Mouse (Mus musculus) heart, embryonic 12.5 days (tissue): ENCODE data around the gene Ube2s. TPM values are rescaled to one million over a fixed set of nuclear protein-coding genes. Genes with fewer than 3 reads are reported as not detected.

ENCODE experiments used
- ATAC-seq: fragments of 200-750 bp; cut with Nextera tagmentation; 2 replicates; pipeline ENCODE4 v1.8.0; 2017; ENCODE audit warnings: moderate TSS enrichment, moderate library complexity; ENCODE audit not compliant: insufficient number of reproducible peaks, low FRiP score
- H3K27ac ChIP-seq: fragments of 300-500 bp; sonication (generic); 2 replicates; pipeline ENCODE4 v1.5.1; 2016; ENCODE audit warnings: mild to moderate bottlenecking, moderate library complexity; ENCODE audit not compliant: poor library complexity, severe bottlenecking
- H3K27me3 ChIP-seq: fragments of 300-500 bp; sonication (generic); replicated peaks from 2 replicates; pipeline ENCODE4 v1.6.1; 2016; ENCODE audit warnings: mild to moderate bottlenecking, moderate library complexity
- H3K36me3 ChIP-seq: fragments of 300-500 bp; sonication (generic); 2 replicates; pipeline ENCODE4 v1.6.1; 2016; ENCODE audit warnings: mild to moderate bottlenecking, moderate library complexity
- H3K4me1 ChIP-seq: fragments of 300-500 bp; sonication (generic); replicated peaks from 2 replicates; pipeline ENCODE4 v1.6.1; 2016; ENCODE audit warnings: mild to moderate bottlenecking
- H3K4me2 ChIP-seq: fragments of 300-500 bp; sonication (generic); 2 replicates; pipeline ENCODE4 v1.6.1; 2016; ENCODE audit warnings: mild to moderate bottlenecking, moderate library complexity
- H3K4me3 ChIP-seq: fragments of 300-500 bp; sonication (generic); 2 replicates; pipeline ENCODE4 v1.5.1; 2016; ENCODE audit warnings: mild to moderate bottlenecking
- H3K9ac ChIP-seq: fragments of 300-500 bp; sonication (generic); 2 replicates; pipeline ENCODE4 v1.6.1; 2016; ENCODE audit warnings: mild to moderate bottlenecking, moderate library complexity
- H3K9me3 ChIP-seq: fragments of 300-500 bp; sonication (generic); replicated peaks from 2 replicates; pipeline ENCODE4 v1.6.1; 2016; ENCODE audit warnings: mild to moderate bottlenecking, moderate library complexity
- WGBS: fragments of 180-500 bp; shearing (Covaris S2); methylation state at CpG from one replicate; pipeline ENCODE4 v1.1.7; 2016; 5-methylcytosine and 5-hydroxymethylcytosine counted together
- polyA plus RNA-seq: library from polyadenylated mRNA; unstranded; fragments of >200 nt; fragmentation: Nextera tagmentation; extraction: Ambion mirVana; gene quantifications from 2 replicates; pipeline ENCODE4 v1.2.1, GENCODE M21; 2016

Ube2s gene
- polyA plus RNA-seq, 1 experiment from 2014 or later: 344 TPM

- peak within 1 kb of the TSS; percentile 94 for H3K27ac ChIP-seq
- H3K9ac ChIP-seq: peak within 1 kb of the TSS; percentile 98
- H3K4me2 ChIP-seq: peak within 1 kb of the TSS; percentile 95
- H3K9me3 ChIP-seq: no peaks in the 10 kb centered on the region
- ATAC-seq: peak; percentile 89
- peaks cover 38% of the 10 kb centered on the region for H3K36me3 ChIP-seq
- 2% methylated on average over 54 of the region's 54 CpGs for WGBS
- peak within 1 kb of the TSS; percentile 79 for H3K4me3 ChIP-seq
- H3K27me3 ChIP-seq: peaks cover 4% of the 10 kb centered on the region; the same call in 1 of the 2 replicates
- H3K4me1 ChIP-seq: peaks cover 17% of the 10 kb centered on the region
Observed at GRCm38 (mm10) chr7:4792278-4793212, 19.8 kb downstream of the Ube2s start, which contains the start of gene Rpl28. Rpl28 (plus strand) TSS chr7:4792874.

DNA sequence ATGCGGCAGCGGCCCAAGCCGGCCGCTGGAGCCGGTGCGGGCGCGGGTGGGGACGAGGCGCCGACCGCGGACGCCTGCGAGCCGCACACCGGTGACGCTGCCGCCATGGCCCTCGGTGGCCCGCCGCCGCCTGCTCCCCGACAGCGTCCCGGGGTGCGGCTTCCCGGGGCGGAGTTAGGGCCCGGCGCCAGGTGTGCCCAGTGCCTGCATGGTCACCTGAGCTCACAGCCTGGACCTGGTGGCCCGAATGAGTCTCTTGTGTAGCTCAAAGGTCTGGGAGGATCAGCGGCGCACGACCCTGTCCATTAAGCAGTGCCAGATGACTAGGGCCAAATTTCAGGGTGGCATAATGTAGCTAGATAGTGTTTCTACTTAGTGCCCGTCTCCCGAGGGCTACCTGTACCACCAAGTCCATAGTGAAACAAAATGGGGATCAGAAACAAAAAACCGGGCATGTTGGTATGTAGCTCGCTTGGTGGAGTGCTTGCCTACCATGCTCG is 22.9 kb downstream of the Ube2s start, which contains the start of gene Tmem238:
Tmem238 (minus strand) TSS at position 221 of the 500 bp plus-strand sequence.
- H3K9me3 ChIP-seq: no peaks in the 10 kb centered on the region
- H3K4me3 ChIP-seq: peak within 1 kb of the TSS; percentile 63
- H3K4me2 ChIP-seq: peak within 1 kb of the TSS; percentile 94
- 0 out of 2 replicates have a peak within 1 kb of the TSS, but pooled peaks have one; percentile 3 for H3K27ac ChIP-seq
- WGBS: 6% methylated on average over 40 of the region's 40 CpGs
- peak within 1 kb of the TSS; percentile 86 for H3K9ac ChIP-seq
- H3K36me3 ChIP-seq: peaks cover 9% of the 10 kb centered on the region
- peaks cover 14% of the 10 kb centered on the region for H3K4me1 ChIP-seq
- H3K27me3 ChIP-seq: peaks cover 16% of the 10 kb centered on the region; the same call in 1 of the 2 replicates
- peak; percentile 4; the same call in 1 of the 2 replicates for ATAC-seq

DNA sequence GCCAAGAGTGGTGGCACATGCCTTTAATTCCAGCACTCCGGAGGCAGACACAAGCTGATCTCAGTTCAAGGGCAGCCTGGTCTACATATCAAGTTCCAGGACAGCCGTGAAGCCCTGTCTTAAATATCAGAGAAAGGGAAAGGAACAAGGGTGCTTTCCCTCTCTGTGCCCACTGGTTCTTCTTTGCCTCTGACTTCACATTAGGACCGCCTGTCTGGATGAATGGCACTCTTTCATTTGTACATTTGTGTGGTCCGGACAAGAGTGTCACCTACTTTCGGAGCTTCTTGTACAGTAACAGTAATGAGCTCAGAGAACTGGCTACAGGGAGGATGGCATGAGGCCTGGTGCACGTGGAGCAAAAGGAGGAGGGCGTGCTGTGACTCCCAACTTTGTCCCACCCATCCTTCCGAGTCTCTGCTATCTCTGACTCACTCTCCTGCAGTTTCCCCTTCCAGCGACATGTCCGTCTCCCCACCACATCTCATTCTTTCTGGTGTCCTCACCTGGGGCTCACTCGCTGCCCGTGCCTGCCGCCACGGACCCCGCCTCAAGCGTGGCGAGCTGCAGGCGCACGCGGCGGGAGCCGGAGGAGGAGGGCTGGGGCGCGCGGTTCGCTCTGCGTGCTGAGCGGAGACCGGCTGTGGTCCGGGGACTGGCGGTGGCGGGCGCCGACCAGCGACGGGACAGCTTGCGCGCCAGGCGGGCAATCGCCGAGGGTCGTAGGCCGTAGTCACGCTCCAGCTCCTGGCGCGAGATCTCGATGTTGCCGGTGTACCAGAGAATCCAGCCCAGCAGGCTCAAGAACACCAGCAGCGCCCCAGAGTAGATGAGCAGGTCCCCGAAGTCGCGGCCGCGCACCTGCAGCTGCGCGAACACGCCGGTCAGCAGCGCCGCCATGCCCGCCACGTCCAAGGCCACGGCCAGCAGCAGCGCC is 23.6 kb downstream of the Ube2s start:
- peak overlapping the region; percentile 63 for H3K4me3 ChIP-seq
- ATAC-seq: peak; percentile 52
- no peaks in the 10 kb centered on the region for H3K9me3 ChIP-seq
- H3K9ac ChIP-seq: peak overlapping the region; percentile 86
- peaks cover 7% of the 10 kb centered on the region for H3K4me1 ChIP-seq
- peaks cover 2% of the 10 kb centered on the region for H3K36me3 ChIP-seq
- H3K27ac ChIP-seq: 0 out of 2 replicates have a peak overlapping the region, but pooled peaks have one; percentile 3
- H3K27me3 ChIP-seq: peaks cover 23% of the 10 kb centered on the region
- WGBS: 1% methylated on average over 60 of the region's 64 CpGs
- H3K4me2 ChIP-seq: peak overlapping the region; percentile 94

DNA sequence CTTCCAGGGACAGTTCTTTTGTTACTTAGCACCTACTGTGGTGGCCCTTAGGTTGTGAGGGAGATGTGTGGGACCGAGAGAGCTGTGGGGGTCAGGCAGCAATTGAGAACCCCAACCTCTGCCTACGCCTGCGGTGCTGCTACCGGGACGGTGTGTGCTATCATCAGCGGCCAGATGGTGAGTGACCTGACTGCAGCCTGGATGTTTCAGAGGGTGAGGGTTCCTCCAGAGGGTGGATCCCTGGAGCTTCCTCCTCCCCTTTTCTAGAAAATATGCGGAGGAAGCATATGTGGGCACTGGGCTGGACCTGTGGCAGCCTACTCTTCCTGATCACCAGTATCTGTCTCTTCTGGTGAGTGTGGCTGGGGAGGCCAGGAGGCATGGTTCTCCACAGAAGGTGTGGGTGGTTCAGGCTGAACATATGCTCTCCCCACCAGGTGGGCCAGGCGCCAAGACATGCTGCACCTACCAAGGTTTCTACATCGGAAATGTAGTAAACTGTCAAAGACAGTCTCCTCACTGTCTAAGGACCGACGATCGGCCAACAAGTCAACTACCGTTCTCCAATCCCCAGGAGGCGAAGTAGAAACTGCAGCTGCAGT is 28.6 kb downstream of the Ube2s start:
- peaks cover 14% of the 10 kb centered on the region for H3K4me1 ChIP-seq
- H3K27me3 ChIP-seq: peaks cover 71% of the 10 kb centered on the region
- H3K4me3 ChIP-seq: no peak overlapping the region
- H3K36me3 ChIP-seq: no peaks in the 10 kb centered on the region
- peak; percentile 42; the same call in 1 of the 2 replicates for ATAC-seq
- no peak overlapping the region for H3K9ac ChIP-seq
- WGBS: 60% methylated on average over 14 of the region's 14 CpGs
- H3K4me2 ChIP-seq: no peak overlapping the region
- no peak overlapping the region for H3K27ac ChIP-seq
- no peaks in the 10 kb centered on the region for H3K9me3 ChIP-seq

DNA sequence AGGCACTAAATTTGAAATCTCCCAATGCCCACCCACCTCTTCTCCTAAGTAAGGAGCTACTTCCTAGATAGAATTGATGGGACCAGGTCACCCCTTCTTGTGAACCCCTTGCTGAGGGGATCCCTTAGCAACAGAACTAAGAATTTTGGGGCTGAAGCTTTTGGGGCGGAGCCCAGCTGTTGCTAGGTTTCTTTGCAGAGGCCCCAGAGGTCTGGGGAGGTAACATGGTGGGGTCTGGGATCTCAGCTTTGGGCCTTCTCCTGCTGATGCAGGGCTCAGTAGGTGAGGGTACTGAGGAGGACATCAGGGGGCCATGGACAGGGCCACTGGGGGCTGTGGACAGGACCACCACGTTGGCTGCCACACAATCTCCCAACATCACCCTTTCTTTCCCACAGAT is 29.6 kb downstream of the Ube2s start, which contains the start of the genes Il11 and Tmem190:
Il11 (minus strand) TSS at position 101 of the 400 bp plus-strand sequence.
Tmem190 (plus strand) TSS at position 179 of the 400 bp plus-strand sequence.
- 80% methylated on average over 2 of the region's 2 CpGs for WGBS
- Histone ChIP-seq H3K4me2 (no peak within 1 kb of the TSS), H3K4me3 (no peak within 1 kb of the TSS), H3K4me1 (peaks cover 15% of the 10 kb centered on the region), H3K27ac (no peak within 1 kb of the TSS), H3K9me3 (no peaks in the 10 kb centered on the region), H3K9ac (no peak within 1 kb of the TSS), H3K36me3 (no peaks in the 10 kb centered on the region), H3K27me3 (peaks cover 80% of the 10 kb centered on the region)
- ATAC-seq: no peak

GRCm38 (mm10) chr7:4782130-4782529 is 30.3 kb downstream of the Ube2s start:
- Histone ChIP-seq H3K4me1 (peaks cover 19% of the 10 kb centered on the region), H3K9me3 (no peaks in the 10 kb centered on the region), H3K27me3 (peaks cover 80% of the 10 kb centered on the region), H3K4me2 (no peak overlapping the region), H3K27ac (no peak overlapping the region), H3K36me3 (no peaks in the 10 kb centered on the region), H3K4me3 (no peak overlapping the region), H3K9ac (no peak overlapping the region)
- 45% methylated on average over 3 of the region's 3 CpGs for WGBS
- no peak for ATAC-seq

- WGBS: 22% methylated on average over 5 of the region's 5 CpGs
- 0 out of 2 replicates have a peak, but pooled peaks have one; percentile 4 for ATAC-seq
- peaks cover 98% of the 10 kb centered on the region for H3K27me3 ChIP-seq
Observed at GRCm38 (mm10) chr7:4779921-4780320, 32.5 kb downstream of the Ube2s start.

DNA sequence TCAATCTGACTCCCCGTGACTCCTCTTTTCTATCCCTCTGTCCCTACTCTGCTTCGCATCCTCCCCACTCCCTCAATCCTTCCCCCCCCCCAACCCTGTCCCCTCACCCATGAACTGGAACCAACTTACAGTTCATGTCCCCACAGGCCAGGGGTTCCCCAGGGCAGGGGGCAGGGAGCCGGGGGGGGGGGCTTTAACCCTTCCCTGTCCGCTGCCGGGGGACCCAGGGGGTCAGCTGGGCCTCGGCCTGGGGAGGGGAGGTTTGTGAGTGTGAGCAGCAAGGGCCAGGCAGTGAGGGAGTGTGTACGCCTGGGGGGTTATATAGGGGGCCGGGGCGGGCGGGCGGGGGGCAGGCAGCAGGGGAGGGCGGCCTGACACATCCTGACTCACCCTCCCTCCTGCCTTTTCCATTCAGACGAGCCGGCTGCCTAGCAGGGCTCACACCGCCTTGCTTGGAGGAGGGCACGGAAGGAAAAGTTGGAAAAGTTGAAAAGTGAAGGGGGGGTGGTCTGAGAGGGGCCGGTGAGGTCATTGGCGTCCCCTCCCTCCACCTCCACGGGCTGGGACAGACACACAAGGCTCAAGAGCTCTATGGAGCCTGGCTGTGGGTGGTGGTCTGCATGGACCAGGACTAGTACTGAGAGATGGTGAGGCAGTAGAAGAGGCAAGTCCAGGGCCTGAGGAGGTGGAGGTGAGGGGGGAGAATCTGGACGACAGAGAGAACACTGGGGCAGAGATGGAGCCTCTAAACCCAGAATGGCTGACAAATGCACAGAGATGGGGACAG is 34.3 kb downstream of the Ube2s start:
- peaks cover 4% of the 10 kb centered on the region; the same call in 1 of the 2 replicates for H3K9me3 ChIP-seq
- no peak overlapping the region for H3K27ac ChIP-seq
- ATAC-seq: 0 out of 2 replicates have a peak, but pooled peaks have one; percentile 7
- peak overlapping the region; percentile 25; the same call in 1 of the 2 replicates for H3K4me2 ChIP-seq
- peaks cover 25% of the 10 kb centered on the region for H3K4me1 ChIP-seq
- peak overlapping the region; percentile 21; the same call in 1 of the 2 replicates for H3K9ac ChIP-seq
- peaks cover 86% of the 10 kb centered on the region for H3K27me3 ChIP-seq
- no peaks in the 10 kb centered on the region for H3K36me3 ChIP-seq
- WGBS: 9% methylated on average over 19 of the region's 20 CpGs
- no peak overlapping the region; the same call in 1 of the 2 replicates for H3K4me3 ChIP-seq

More at GRCm38 (mm10) chr7:4779921-4780320, 32.5 kb downstream of the Ube2s start:
- H3K36me3 ChIP-seq: no peaks in the 10 kb centered on the region
- no peak overlapping the region for H3K9ac ChIP-seq
- H3K4me1 ChIP-seq: peaks cover 25% of the 10 kb centered on the region
- H3K4me2 ChIP-seq: no peak overlapping the region
- H3K4me3 ChIP-seq: no peak overlapping the region
- no peak overlapping the region for H3K27ac ChIP-seq
- H3K9me3 ChIP-seq: peaks cover 4% of the 10 kb centered on the region; the same call in 1 of the 2 replicates
